ENCODE assay signal across 19 mouse cellular contexts in the genomic region with DNA sequence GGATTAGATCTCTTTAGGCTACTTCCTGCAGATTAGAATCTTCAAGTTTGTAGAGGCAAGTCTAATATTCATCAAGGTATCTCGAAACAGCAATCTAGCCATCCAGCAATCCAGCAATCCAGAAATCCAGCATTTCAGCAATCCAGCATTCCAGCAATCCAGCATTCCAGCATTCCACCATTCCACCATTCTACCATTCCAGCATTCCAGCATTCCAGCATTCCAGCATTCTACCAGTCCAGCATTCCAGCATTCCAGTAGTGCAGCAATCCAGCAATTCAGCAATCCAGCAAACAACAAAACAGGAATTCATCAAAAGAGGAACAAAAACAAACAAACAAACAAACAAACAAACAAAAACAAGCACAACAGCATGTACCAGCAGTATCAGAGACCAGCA.
DNase-seq lines count a peak whose midpoint lies in the region.
"Had no signal": no experiment of that assay in that cellular context is flagged by ENCODE, and none has a peak within 500 bp of the region (broad histone marks: within the 10 kb centered on the region; RNA-seq: fewer than 3 reads in every experiment).

No protein-coding gene starts in this region.

- peak; percentile 4 for DNase-seq in embryo, embryonic 10 days (ENCODE audit: low spot score)
- DNase-seq in embryo, embryonic 10.5 days (ENCODE audit: low spot score): no peak
- peak; percentile 64 for DNase-seq in ES-CJ7 (ENCODE audit: low read depth, low spot score)
- peak; percentile 24 for DNase-seq in Muller cell, postnatal 12 days (ENCODE audit: inconsistent ontology term)
- peak; percentile 81 for DNase-seq in ZHBTc4 (ENCODE audit: low read depth, low spot score)
- DNase-seq in gastrocnemius, postnatal 14 days: no peak
- no peak for DNase-seq in right cerebral cortex, adult 2 months (ENCODE audit: low spot score in 2 of 2)
- no peak for DNase-seq in spleen, postnatal 14 days (ENCODE audit: low spot score in 2 of 2)
- DNase-seq: adrenal gland, adult 2 months; adrenal gland, postnatal 10 days; adrenal gland, postnatal 25 days; B cell, adult 2 months; cerebellum, adult 11 months; cerebellum, adult 18-20 months; cerebellum, adult 8-10 months; cerebellum, adult 9-11 months; cerebellum, postnatal 14 days; cerebellum, postnatal 36 days; embryo, embryonic 11 days had no signal

- intact Hi-C loops in gastrocnemius, postnatal 14 days (cut with DNase I; ENCODE audit: low total_unique reads): no loop called here

Comparison
In these comparisons a context has a peak if more than half of its experiments do, and no peak if none do; other contexts are left out.
1. DNase-seq: peak in embryo, embryonic 10 days (single experiment), ES-CJ7 (single experiment), Muller cell, postnatal 12 days (single experiment) and ZHBTc4 (single experiment); none in embryo, embryonic 10.5 days (single experiment), gastrocnemius, postnatal 14 days (single experiment), right cerebral cortex, adult 2 months (0 of 2) and spleen, postnatal 14 days (0 of 2).